ENCODE assay signal across 21 mouse cellular contexts in the genomic region with DNA sequence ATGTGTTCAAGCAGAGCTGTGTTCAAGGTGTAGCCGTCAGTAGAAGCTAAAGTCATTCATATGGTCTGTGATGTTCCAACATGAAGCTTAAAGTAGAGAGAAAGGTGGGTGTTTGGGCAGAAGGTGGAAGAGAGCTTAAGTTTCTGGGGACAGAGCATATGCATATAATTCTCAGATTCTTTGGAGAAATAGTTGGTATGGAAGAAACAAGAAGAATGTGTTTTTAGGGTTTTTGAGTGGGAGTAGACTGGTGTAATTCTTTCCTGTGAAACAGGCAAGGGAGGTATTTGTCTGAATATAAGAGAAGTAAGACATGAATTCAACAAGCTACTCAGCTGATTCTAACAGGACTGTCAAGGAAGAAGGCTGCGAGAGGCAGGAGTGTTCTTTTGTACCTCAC.
DNase-seq lines count a peak whose midpoint lies in the region; ATAC-seq lines count a peak whose summit lies in the region.
"Had no signal": no experiment of that assay in that cellular context is flagged by ENCODE, and none has a peak within 500 bp of the region (broad histone marks: within the 10 kb centered on the region; RNA-seq: fewer than 3 reads in every experiment).

No protein-coding gene starts in this region.

- peak; percentile 95 for ATAC-seq in frontal cortex, adult (ENCODE audit: low TSS enrichment)
- ATAC-seq: activated CD4-positive, CD25-positive, alpha-beta regulatory T cell, adult 4 months; CD4-positive, CD25-positive, alpha-beta regulatory T cell, adult 4 months; forebrain, embryonic 14.5 days; forebrain, embryonic 16.5 days; Patski had no signal

- no peak for DNase-seq in frontal cortex, postnatal 25 days (ENCODE audit: low spot score in 2 of 2)
- peak; percentile 19 for DNase-seq in right cerebral cortex, adult 18-20 months
- DNase-seq in right cerebral cortex, postnatal 25 days = no peak
- no peak for DNase-seq in kidney, postnatal 4 days
- DNase-seq: adrenal gland, adult 8-10 months; adrenal gland, postnatal 14 days; adrenal gland, postnatal 36 days; B cell, adult 2 months; cerebellum, adult 11 months; cerebellum, adult 18-20 months; cerebellum, adult 8-10 months; cerebellum, adult 9-11 months; cerebellum, postnatal 14 days; cerebellum, postnatal 36 days; embryo, embryonic 11 days had no signal
